Mouse (Mus musculus): ENCODE measurements around the gene Rtl8b. TPM values are rescaled to one million over a fixed set of nuclear protein-coding genes. Genes with fewer than 3 reads are reported as not detected.
A peak's percentile ranks its signal among the peaks of the same experiment; 100 is the strongest.
"Not testable (repeated sequence)": the region's sequence is repeated elsewhere in the genome, so short reads cannot be mapped to it uniquely, and the experiment has no call there.

Gene Rtl8b
- polyA plus RNA-seq (2012; ENCODE audit: insufficient read depth, insufficient read length, low replicate concordance, missing spikeins) = not detected in 2 replicates

DNA sequence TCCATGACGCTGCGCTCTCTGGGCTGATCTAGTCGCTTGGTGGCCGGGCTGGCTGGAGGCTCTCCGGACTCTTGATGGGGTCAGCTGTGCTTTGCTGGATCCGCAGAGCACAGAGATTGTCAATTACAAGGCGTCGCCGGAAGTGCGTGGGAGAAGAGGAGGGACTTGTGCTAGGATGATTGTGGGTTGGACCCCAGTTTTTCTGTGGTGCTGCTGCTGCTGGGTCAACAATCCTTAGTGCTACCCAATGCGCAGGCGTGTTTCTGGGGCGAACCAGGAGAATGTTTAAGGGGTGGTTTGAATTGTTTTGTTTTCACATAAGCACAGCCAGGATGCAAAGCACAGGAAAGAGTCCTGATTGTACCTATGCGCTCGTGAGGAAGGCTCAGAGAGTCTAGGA lies at the start of gene Rtl8b:
Gene Rtl8b (minus strand): TSS at position 115 of the 400 bp plus-strand sequence.
- peak within 1 kb of the TSS; percentile 97 for H3K27ac ChIP-seq (ENCODE audit: insufficient read depth, low read depth, low read length)
- no peak for TF ChIP-seq POLR2A (IDR thresholded peaks at IDR 0.05; ENCODE audit: insufficient read depth, low read depth, low read length)
- no peak for TF ChIP-seq CTCF (IDR thresholded peaks at IDR 0.05; ENCODE audit: insufficient read depth, low read depth, low read length)
- H3K4me1 ChIP-seq (ENCODE audit: control insufficient read depth, insufficient read depth, low read length) = no peaks in the 10 kb centered on the region
- WGBS = 19% methylated on average over 13 of the region's 15 CpGs
- H3K4me3 ChIP-seq (ENCODE audit: insufficient read depth, low read depth, low read length) = peak within 1 kb of the TSS; percentile 47

GRCm38 (mm10) chrX:53716323-53717182 lies 46.3 kb upstream of the Rtl8b start:
- Histone ChIP-seq H3K27ac (ENCODE audit: insufficient read depth, low read depth, low read length) (peak overlapping the region; percentile 29; the same call in 1 of the 2 replicates), H3K4me1 (ENCODE audit: control insufficient read depth, insufficient read depth, low read length) (peaks cover 8% of the 10 kb centered on the region), H3K4me3 (ENCODE audit: insufficient read depth, low read depth, low read length) (peak overlapping the region; percentile 55)
- no peak for TF ChIP-seq CTCF (IDR thresholded peaks at IDR 0.05; ENCODE audit: insufficient read depth, low read depth, low read length)
- TF ChIP-seq POLR2A (IDR thresholded peaks at IDR 0.05; ENCODE audit: insufficient read depth, low read depth, low read length) = no peak
- whole genome bisulfite sequencing = 19% methylated on average over 48 of the region's 49 CpGs

GRCm38 (mm10) chrX:53715942-53716322 lies 45.7 kb upstream of the Rtl8b start:
- 36% methylated on average over 2 of the region's 2 CpGs for WGBS
- peak overlapping the region; percentile 55 for H3K4me3 ChIP-seq (ENCODE audit: insufficient read depth, low read depth, low read length)
- no peak overlapping the region for H3K27ac ChIP-seq (ENCODE audit: insufficient read depth, low read depth, low read length)
- TF ChIP-seq CTCF (IDR thresholded peaks at IDR 0.05; ENCODE audit: insufficient read depth, low read depth, low read length) (no peak), POLR2A (IDR thresholded peaks at IDR 0.05; ENCODE audit: insufficient read depth, low read depth, low read length) (no peak)
- H3K4me1 ChIP-seq (ENCODE audit: control insufficient read depth, insufficient read depth, low read length) = peaks cover 8% of the 10 kb centered on the region

DNA sequence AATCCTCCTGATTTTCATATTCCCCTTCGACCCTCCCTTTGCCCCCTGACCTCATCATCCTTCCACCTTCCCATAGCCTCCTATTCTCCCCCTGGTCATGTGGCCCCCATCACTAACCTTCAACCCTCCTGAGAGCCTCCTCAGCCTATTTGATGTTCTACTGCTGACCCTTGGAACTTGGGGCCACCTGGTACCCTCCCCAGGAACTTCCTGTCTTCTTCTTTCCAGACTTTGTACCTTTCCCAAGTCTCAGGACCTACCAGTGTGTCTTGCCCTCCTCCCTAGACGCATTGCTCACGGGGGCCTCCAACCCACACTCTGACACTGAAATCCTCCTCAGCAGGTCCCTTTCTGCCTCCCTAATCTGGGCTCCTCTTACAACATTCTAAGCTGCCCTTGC lies 32.5 kb upstream of the Rtl8b start:
- Histone ChIP-seq H3K4me1 (ENCODE audit: control insufficient read depth, insufficient read depth, low read length) (no peaks in the 10 kb centered on the region), H3K4me3 (ENCODE audit: insufficient read depth, low read depth, low read length) (no peak overlapping the region), H3K27ac (ENCODE audit: insufficient read depth, low read depth, low read length) (no peak overlapping the region)
- TF ChIP-seq CTCF (IDR thresholded peaks at IDR 0.05; ENCODE audit: insufficient read depth, low read depth, low read length) (no peak), POLR2A (IDR thresholded peaks at IDR 0.05; ENCODE audit: insufficient read depth, low read depth, low read length) (no peak)
- WGBS = 68% methylated on average over 3 of the region's 3 CpGs

DNA sequence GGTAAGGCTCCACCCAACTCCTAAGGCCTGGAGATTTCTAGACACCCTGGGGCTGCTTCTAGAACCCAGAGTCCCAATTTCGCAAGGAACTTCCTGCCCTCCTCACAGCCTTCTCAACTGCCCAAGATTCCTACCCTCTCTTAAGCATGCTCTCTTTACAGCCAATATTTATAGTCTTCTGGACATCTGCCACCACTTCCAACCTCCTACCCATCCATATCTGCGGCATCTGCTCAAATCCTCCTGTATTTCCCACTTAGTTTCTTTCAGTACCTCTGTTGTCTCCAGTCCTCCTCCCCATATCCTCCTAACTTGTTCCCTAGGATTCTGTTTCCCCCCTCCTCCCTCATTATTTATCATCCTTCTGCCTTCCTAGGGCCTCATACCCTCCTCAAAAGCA lies 29.0 kb upstream of the Rtl8b start:
- 95% methylated on average over 2 of the region's 2 CpGs for WGBS
- TF ChIP-seq POLR2A (IDR thresholded peaks at IDR 0.05; ENCODE audit: insufficient read depth, low read depth, low read length) (no peak), CTCF (IDR thresholded peaks at IDR 0.05; ENCODE audit: insufficient read depth, low read depth, low read length) (no peak)
- Histone ChIP-seq H3K27ac (ENCODE audit: insufficient read depth, low read depth, low read length) (no peak overlapping the region), H3K4me3 (ENCODE audit: insufficient read depth, low read depth, low read length) (no peak overlapping the region), H3K4me1 (ENCODE audit: control insufficient read depth, insufficient read depth, low read length) (no peaks in the 10 kb centered on the region)

- WGBS = 78% methylated on average over 9 of the region's 9 CpGs
- H3K4me1 ChIP-seq (ENCODE audit: control insufficient read depth, insufficient read depth, low read length) = no peaks in the 10 kb centered on the region
- TF ChIP-seq POLR2A (IDR thresholded peaks at IDR 0.05; ENCODE audit: insufficient read depth, low read depth, low read length) (no peak), CTCF (IDR thresholded peaks at IDR 0.05; ENCODE audit: insufficient read depth, low read depth, low read length) (no peak)
- H3K27ac ChIP-seq (ENCODE audit: insufficient read depth, low read depth, low read length) = no peak overlapping the region
- no peak overlapping the region for H3K4me3 ChIP-seq (ENCODE audit: insufficient read depth, low read depth, low read length)
Observed at GRCm38 (mm10) chrX:53694008-53694777, 24.0 kb upstream of the Rtl8b start.

GRCm38 (mm10) chrX:53693141-53693540 lies 22.9 kb upstream of the Rtl8b start:
- no peak for TF ChIP-seq POLR2A (IDR thresholded peaks at IDR 0.05; ENCODE audit: insufficient read depth, low read depth, low read length)
- no peak overlapping the region for H3K4me3 ChIP-seq (ENCODE audit: insufficient read depth, low read depth, low read length)
- no peak overlapping the region for H3K27ac ChIP-seq (ENCODE audit: insufficient read depth, low read depth, low read length)
- 76% methylated on average over 2 of the region's 2 CpGs for WGBS
- no peaks in the 10 kb centered on the region for H3K4me1 ChIP-seq (ENCODE audit: control insufficient read depth, insufficient read depth, low read length)

- WGBS = 67% methylated on average over 2 of the region's 2 CpGs
- H3K4me1 ChIP-seq (ENCODE audit: control insufficient read depth, insufficient read depth, low read length) = no peaks in the 10 kb centered on the region
- no peak overlapping the region for H3K27ac ChIP-seq (ENCODE audit: insufficient read depth, low read depth, low read length)
- TF ChIP-seq POLR2A (IDR thresholded peaks at IDR 0.05; ENCODE audit: insufficient read depth, low read depth, low read length) (no peak), CTCF (IDR thresholded peaks at IDR 0.05; ENCODE audit: insufficient read depth, low read depth, low read length) (no peak)
- no peak overlapping the region for H3K4me3 ChIP-seq (ENCODE audit: insufficient read depth, low read depth, low read length)
Observed at GRCm38 (mm10) chrX:53692065-53692464, 21.9 kb upstream of the Rtl8b start.

- 76% methylated on average over 2 of the region's 4 CpGs for WGBS
- not testable (repeated sequence) for H3K27ac ChIP-seq (ENCODE audit: insufficient read depth, low read depth, low read length)
Observed at GRCm38 (mm10) chrX:53684676-53685075, 14.5 kb upstream of the Rtl8b start.

DNA sequence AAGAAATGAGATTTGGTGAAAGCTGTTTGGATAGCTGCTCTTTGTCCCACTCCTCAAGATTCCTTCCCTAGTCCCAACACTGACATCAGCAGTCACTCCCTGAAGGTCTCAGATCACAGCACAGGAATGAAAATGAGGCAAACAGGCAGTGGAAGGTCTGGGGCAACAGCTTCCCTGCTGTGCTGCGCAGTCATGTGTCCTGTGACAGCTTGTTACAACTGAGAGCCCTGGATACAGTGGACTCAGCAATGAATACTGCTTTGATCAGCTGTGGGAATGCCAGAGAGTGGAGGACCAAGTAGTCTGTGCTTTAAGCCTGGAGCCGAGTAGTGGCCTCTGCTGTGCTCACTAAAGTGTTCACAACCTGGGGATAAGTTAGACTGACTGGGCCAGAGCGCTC lies 12.4 kb upstream of the Rtl8b start:
- H3K4me1 ChIP-seq (ENCODE audit: control insufficient read depth, insufficient read depth, low read length); H3K27ac ChIP-seq (ENCODE audit: insufficient read depth, low read depth, low read length); H3K4me3 ChIP-seq (ENCODE audit: insufficient read depth, low read depth, low read length): not testable (repeated sequence)
- WGBS = 63% methylated on average over 3 of the region's 3 CpGs

More at GRCm38 (mm10) chrX:53684676-53685075, 14.5 kb upstream of the Rtl8b start:
- not testable (repeated sequence) for H3K4me1 ChIP-seq (ENCODE audit: control insufficient read depth, insufficient read depth, low read length); H3K4me3 ChIP-seq (ENCODE audit: insufficient read depth, low read depth, low read length)

- H3K27ac ChIP-seq (ENCODE audit: insufficient read depth, low read depth, low read length); H3K4me1 ChIP-seq (ENCODE audit: control insufficient read depth, insufficient read depth, low read length); H3K4me3 ChIP-seq (ENCODE audit: insufficient read depth, low read depth, low read length): not testable (repeated sequence)
- 52% methylated on average over 2 of the region's 2 CpGs for WGBS
Observed at GRCm38 (mm10) chrX:53676943-53677342, 6.7 kb upstream of the Rtl8b start.

GRCm38 (mm10) chrX:53670696-53671095 lies 488 bp upstream of the Rtl8b start:
- not testable (repeated sequence) for H3K4me1 ChIP-seq (ENCODE audit: control insufficient read depth, insufficient read depth, low read length)
- whole genome bisulfite sequencing = 18% methylated on average over 4 of the region's 4 CpGs
- Histone ChIP-seq H3K27ac (ENCODE audit: insufficient read depth, low read depth, low read length) (peak overlapping the region; percentile 97), H3K4me3 (ENCODE audit: insufficient read depth, low read depth, low read length) (peak overlapping the region; percentile 47)

Data from olfactory bulb, adult 2 months (tissue).